Mouse (Mus musculus) spleen, adult 2 months (tissue): ENCODE measurements at regions not wholly inside any gene's neighbourhood (a gene's known extent, or its start where the extent isn't known, plus 50 kb on each side); places are given as distances from the start of the nearest gene placed in this dataset.

Experiments
- CTCF ChIP-seq: fragments of 200-500 bp; IDR thresholded peaks from 2 replicates; pipeline ENCODE4 v1.5.1; 2011; ENCODE audit warnings: mild to moderate bottlenecking, inconsistent platforms; ENCODE audit not compliant: insufficient read depth, insufficient read length, insufficient replicate concordance; ENCODE audit errors: extremely low read depth
- POLR2A ChIP-seq: fragments of 200-500 bp; IDR thresholded peaks from 2 replicates; pipeline ENCODE4 v1.6.1; 2011; ENCODE audit warnings: low read depth, low read length, inconsistent platforms

GRCm38 (mm10) chr7:67459810-67460209 lies 87.2 kb upstream of the Mef2a start:
- TF ChIP-seq CTCF, result no peak
- no peak for TF ChIP-seq POLR2A
